Mouse (Mus musculus): ENCODE data around the gene Olfr943.

The Olfr943 gene

GRCm38 (mm10) chr9:39166004-39166403 lies at the start of gene Olfr943:
Gene Olfr943 (plus strand): TSS chr9:39166304.
- no peak for DNase-seq (ENCODE audit: low spot score in 2 of 2)

- DNase-seq (ENCODE audit: low spot score in 2 of 2), result no peak
Observed at GRCm38 (mm10) chr9:39127326-39127725, 38.8 kb upstream of the Olfr943 start.

- DNase-seq (ENCODE audit: low spot score in 2 of 2), result no peak
Observed at GRCm38 (mm10) chr9:39127831-39128230, 38.3 kb upstream of the Olfr943 start, which contains the start of gene Olfr27. Gene Olfr27 (plus strand): TSS chr9:39128131.

GRCm38 (mm10) chr9:39152401-39152800 lies 13.7 kb upstream of the Olfr943 start:
- DNase-seq (ENCODE audit: low spot score in 2 of 2), result no peak

- DNase-seq (ENCODE audit: low spot score in 2 of 2), result no peak
Observed at GRCm38 (mm10) chr9:39201620-39202019, 35.5 kb downstream of the Olfr943 start, which contains the start of gene Olfr944. Gene Olfr944 (plus strand): TSS chr9:39201920.

All from right cerebral cortex, postnatal 36 days (tissue).